Mouse (Mus musculus) CH12F3 (cell line): ENCODE data around the gene Ptgfrn.

Experiments used
- in situ Hi-C: fragments of 300-500 bp; cut with MboI; formaldehyde crosslinking; loops from 2 replicates; pipeline ENCODE4 v1.14.3; 2020; ENCODE audit warnings: low sequenced_read_pairs

The Ptgfrn gene

GRCm38 (mm10) chr3:101080925-101081324, 29.2 kb downstream of the Ptgfrn start:
- in situ Hi-C loops, result no loop called here

DNA sequence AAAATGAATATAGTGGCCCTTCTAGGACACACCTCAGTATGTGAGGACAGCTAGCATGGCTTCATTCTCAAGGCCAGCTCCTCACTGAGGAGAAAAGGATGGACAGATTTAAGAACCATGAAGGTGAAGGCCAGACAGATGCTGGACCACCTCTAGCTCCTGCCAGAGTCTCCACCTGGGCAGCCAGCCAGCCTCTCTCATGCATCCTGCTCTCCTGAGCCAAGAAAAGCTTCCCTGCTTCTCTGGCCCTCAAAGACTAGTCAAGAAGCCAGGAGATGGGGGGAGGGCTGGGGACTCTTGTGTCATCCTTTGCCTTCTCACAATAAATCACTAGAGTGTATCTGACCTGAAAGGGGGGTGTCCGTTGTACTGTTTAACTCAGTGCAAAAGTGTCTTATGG, 31.7 kb downstream of the Ptgfrn start:
- in situ Hi-C loops, result no loop called here

DNA sequence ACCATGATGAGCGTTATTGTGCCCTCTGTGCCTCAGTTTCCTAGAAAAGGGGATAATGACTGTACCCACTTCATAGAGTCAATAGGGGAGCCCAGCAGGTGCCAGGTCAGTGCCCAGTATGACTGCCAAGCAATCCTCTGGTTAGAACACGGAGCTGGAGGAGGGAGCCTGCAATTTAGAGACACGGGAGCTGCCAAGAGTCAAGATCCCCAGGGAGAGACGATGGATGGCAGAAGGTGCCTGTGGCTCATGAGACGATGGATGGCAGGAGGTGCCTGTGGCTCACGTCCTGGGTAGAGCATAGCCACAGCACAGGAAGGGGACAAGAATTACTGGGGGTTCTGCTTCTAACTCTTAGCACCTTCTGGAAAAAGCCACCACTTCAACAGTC, 32.4 kb downstream of the Ptgfrn start:
- in situ Hi-C loops, result no loop called here

DNA sequence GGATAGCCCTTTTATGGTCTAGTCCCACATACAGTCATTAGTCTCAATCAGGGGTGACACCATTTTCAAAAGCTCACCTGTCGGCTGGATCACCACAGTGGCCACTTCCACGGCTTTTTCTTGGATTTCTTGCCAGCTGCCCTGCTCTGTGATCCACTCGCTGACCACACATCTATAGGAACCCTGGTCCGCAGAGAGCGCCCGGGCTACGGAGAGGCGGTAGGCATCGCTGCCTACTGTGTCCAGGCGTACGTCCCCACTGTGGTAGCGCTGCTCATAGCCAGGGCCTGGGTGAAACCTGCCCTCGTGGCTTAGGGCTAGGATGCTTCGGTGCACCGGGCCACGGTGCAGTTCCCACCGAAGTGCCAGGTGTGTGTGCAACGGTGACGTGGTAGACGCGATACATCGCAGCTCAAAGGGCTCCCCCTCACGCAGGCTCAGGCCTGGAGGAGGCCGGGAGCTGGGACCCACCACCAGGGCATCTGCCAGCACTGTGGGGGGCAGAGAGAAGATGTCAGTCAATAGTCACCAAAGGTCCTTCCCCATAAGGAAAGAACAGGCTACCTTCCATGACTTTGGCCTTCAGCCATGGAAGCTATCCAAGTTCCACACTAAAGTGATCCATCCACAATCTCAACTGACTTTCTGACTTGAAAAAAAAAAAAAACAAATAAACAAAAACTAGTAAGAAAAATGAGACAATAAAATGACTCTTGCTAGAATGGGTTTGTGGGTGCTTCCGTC, 32.9 kb downstream of the Ptgfrn start:
- in situ Hi-C loops, result no loop called here

DNA sequence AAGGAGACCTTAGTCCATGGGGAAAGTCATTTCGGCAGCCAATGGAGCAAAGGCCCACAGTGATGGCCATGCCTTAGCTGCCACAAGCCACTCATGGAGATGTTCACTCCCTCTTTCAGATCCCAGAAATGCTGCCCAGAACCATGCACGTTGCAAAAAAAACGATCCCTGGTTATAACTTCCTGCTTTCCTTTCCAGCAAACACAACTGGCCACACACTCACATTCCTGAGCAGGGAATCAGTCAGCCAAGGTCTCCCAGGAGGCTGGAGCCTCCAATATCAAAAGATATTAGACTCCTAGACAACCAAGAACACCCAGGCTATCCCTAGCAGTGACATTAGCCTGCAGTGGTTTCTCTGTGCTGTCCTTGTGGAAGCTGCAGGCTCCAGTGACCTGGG, 34.2 kb downstream of the Ptgfrn start:
- in situ Hi-C loops, result no loop called here

DNA sequence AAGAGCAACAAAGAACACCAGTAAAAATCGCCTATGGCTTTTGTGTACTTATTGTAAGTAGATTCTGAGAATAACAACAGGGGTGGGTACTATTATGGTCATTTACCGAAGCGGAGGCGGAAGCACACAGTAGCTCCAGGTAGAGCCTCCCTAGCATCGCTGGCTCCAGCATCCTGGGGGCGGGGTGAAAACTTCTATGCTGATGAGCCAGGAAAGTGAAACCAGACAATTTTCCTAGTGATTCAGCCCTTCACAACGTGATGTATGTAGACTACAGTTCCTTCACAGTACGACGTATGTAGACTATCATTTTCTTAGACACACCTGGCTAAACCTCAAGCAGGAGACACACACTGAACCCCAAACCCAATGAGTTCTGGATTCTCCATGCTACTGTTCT, 36.7 kb downstream of the Ptgfrn start:
- in situ Hi-C loops, result no loop called here

DNA sequence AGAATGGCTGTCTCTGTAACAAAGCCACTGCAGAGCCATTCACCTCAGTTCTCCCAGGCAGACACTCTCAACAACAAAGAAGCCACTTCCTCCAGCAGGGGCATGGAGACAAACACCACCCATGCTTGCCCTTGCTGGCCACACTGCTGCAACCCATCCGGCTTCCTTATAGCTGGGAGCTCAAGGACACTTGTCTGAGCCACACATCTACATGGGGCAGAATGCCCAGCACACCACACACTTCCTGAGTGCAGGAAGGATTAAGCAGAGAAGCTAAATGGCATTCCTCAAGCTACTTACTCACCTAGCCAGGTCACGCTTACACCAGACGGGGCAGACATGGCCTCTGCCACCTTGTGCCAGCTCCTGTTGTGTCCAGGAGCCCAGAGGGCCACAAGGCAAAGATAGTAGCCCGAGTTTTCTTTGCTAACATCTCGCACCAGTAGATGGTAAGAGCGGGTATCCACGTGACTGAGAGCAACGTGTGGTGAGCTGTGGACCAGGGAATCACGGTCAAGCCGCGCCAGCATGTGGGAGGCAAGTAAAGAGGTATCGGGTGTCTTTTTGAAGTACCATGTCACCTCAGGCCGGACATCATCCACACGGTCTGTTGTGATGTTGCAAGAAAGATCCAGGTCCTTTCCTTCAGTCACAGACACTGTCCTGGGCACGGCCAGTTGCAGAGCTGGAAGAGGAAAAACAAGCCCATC, 37.4 kb downstream of the Ptgfrn start:
- in situ Hi-C loops, result no loop called here

GRCm38 (mm10) chr3:101071576-101071975, 38.5 kb downstream of the Ptgfrn start:
- in situ Hi-C loops, result no loop called here

GRCm38 (mm10) chr3:101070796-101071235, 39.3 kb downstream of the Ptgfrn start:
- in situ Hi-C loops, result no loop called here

DNA sequence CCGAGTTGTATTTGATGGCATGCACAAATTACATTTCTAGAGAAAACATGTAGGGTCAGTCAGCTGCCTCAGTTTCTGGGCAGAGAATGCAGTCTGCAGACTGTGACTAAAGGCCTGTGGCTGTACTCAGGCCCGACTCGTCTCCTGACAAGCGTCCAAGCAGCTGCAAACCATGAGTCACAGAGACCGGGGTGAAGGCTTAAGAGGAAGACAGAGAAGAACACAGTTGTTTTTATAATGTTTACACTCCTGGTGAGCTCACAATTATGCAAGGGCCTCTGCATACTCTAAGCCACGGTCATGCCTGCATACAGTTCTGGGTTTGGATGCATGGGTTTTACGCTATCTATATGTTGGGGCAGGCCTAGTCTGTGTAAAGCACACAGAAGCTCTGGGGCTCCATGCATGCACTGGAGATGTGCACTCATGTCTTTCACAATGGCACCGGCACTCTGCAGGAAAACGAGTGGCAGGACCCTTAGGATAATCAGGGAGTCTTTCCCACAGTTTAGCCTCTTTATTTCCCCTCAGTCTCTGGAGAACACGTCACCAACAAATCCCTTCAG, 39.8 kb downstream of the Ptgfrn start:
- in situ Hi-C loops, result no loop called here

GRCm38 (mm10) chr3:101068701-101069100, 41.4 kb downstream of the Ptgfrn start:
- in situ Hi-C loops, result no loop called here

GRCm38 (mm10) chr3:101066175-101066574, 43.9 kb downstream of the Ptgfrn start:
- in situ Hi-C loops, result no loop called here

- in situ Hi-C loops, result no loop called here
These were observed 48.1 kb downstream of the Ptgfrn start for GRCm38 (mm10) chr3:101061865-101062585.

- in situ Hi-C loops, result no loop called here
These were observed 50.9 kb downstream of the Ptgfrn start for GRCm38 (mm10) chr3:101059214-101059613.

DNA sequence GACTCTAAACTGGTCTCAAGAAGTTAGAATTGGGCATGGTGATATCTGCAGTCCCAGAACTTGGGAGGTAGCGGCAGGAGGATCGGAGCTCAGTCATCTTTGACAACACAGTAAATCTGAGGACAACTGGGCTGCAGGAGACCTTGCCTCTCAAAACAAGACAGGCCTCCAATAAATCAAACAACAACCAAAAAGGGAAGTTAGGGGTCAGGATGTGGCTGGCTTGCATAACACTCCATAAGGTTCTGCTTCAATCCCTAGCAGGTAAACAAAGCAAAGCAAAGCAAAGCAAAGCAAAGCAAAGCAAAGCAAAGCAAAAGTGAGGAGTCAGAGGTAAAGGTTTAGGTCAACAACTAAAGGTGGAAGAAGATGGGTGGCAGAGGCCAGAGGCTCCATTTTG, 51.9 kb downstream of the Ptgfrn start:
- in situ Hi-C loops, result no loop called here

DNA sequence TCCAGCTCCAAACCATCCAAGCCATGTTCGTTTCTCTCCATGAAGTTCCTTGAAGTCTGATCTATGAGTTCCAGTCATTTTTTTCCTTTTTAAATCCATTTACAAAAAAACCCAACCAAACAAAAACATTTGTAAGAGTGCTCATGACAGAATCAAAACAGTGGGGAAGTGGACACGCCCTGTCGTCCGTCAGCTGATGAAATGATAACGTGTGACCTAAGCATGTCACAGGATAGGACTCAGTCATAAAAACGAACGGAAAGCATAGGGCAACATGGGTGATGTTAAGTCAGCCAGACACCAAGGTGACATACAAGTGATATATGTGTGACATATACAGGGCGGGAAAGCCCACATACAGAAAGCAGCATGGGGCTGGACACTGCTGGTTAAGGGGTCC, 54.9 kb downstream of the Ptgfrn start:
- in situ Hi-C loops, result no loop called here

GRCm38 (mm10) chr3:101051601-101052000, 58.5 kb downstream of the Ptgfrn start:
- in situ Hi-C loops, result no loop called here

DNA sequence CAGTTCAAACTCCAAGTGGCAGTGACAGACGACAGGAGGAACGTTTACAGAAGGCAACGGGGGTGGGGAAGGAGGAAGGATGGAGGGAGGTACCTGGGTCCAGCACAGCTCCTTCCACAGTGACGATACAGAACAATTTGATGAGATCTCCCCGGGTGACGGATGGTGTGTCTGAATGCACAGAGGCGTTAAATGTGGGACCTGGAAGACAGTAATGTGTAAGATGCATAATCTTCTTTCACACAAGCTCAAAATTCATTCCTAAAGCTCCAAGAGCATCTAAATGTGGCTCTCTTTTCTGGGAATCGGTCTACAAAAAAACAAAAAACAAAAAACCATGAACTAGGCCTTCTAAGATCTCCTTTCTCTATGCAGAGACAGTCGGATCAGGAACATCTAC, 60.1 kb downstream of the Ptgfrn start:
- in situ Hi-C loops, result no loop called here

DNA sequence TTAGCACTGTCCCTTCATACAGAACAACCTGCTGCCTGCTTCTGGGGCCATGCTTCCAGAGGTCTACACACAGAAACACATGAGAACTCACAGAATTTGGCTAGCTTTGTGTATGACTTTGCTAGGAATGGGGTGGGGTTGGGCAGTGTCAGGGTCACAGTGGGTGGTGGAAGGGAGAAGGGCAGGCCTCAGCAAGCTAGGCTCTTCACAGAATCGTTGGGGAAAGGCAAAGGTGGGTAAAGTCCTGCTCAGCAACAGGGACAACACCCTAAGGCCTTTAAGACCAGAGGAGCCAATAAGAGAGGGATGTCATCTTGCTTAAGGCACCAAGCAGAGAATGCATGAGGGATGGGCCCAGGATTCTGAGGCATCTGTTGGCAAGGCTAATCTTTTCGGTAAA, 61.3 kb downstream of the Ptgfrn start:
- in situ Hi-C loops, result no loop called here

DNA sequence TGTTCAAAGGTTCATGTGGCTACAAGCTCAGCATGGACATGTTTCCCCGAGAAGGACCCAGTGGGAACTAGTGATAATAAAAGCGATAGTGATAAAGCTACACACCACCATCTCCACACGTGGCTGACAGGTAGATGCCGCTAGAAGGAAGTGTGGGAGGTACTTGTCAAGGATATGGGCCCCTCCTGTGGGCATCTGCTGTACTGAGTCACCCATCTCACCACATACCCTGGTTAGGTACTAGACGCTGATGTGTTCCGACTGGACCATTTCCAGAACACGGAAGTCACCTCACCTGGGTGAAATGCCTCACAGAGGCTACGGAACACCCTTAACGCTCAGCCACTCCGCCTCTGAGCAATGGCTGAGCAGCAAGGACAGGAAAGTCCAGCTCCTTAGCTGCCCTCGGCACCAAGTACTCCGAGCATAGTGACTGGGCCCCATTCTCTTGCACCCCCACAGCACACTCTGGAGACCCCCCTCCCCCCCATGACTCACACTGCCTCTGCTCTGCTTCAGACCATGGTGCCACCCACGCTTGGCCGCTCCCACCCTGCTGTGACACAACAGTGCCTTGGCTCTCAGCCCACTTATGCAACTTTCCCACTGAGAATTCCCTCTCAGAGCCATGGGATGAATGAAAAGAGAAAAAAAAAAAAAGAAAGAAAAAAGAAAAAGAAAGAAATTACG, 62.3 kb downstream of the Ptgfrn start:
- in situ Hi-C loops, result no loop called here

GRCm38 (mm10) chr3:101045431-101045830, 64.6 kb downstream of the Ptgfrn start:
- in situ Hi-C loops, result no loop called here
